Mouse (Mus musculus) neural tube, embryonic 11.5 days (tissue): Measurements from ENCODE around the gene Olfr1314. TPM values are rescaled to one million over a fixed set of nuclear protein-coding genes. Genes with fewer than 3 reads are reported as not detected.

Experiments used
- ATAC-seq: fragments of 200-750 bp; cut with Nextera tagmentation; 2 replicates; pipeline ENCODE4 v1.8.0; 2017; ENCODE audit warnings: moderate number of reproducible peaks, mild to moderate bottlenecking, moderate TSS enrichment, moderate library complexity; ENCODE audit not compliant: insufficient read depth, low FRiP score, low TSS enrichment
- DNase-seq: peaks from one replicate; pipeline ENCODE4 v3.0.0-alpha.2; 2015; ENCODE audit warnings: low spot score
- H3K27ac ChIP-seq: fragments of 300-500 bp; sonication (generic); 2 replicates; pipeline ENCODE4 v1.5.1; 2014; ENCODE audit warnings: low read depth, mild to moderate bottlenecking, low read length
- H3K27me3 ChIP-seq: fragments of 300-500 bp; sonication (generic); 2 replicates; pipeline ENCODE4 v1.6.1; 2014; ENCODE audit warnings: mild to moderate bottlenecking, low read length, mixed read lengths; ENCODE audit not compliant: control insufficient read depth, insufficient read depth
- H3K36me3 ChIP-seq: fragments of 300-500 bp; sonication (generic); 2 replicates; pipeline ENCODE4 v1.6.1; 2014; ENCODE audit warnings: mild to moderate bottlenecking, low read length, moderate library complexity, mixed read lengths; ENCODE audit not compliant: control insufficient read depth, insufficient read depth
- H3K4me1 ChIP-seq: fragments of 300-500 bp; sonication (generic); 2 replicates; pipeline ENCODE4 v1.6.1; 2014; ENCODE audit warnings: low read length, mixed read lengths; ENCODE audit not compliant: control insufficient read depth, insufficient read depth
- H3K4me2 ChIP-seq: fragments of 300-500 bp; sonication (generic); 2 replicates; pipeline ENCODE4 v1.6.1; 2014; ENCODE audit warnings: low read depth, mild to moderate bottlenecking, moderate library complexity
- H3K4me3 ChIP-seq: fragments of 300-500 bp; sonication (generic); 2 replicates; pipeline ENCODE4 v1.5.1; 2014; ENCODE audit warnings: low read depth, low read length
- H3K9ac ChIP-seq: fragments of 300-500 bp; sonication (generic); 2 replicates; pipeline ENCODE4 v1.6.1; 2014; ENCODE audit warnings: mild to moderate bottlenecking, low read length
- H3K9me3 ChIP-seq: fragments of 300-500 bp; sonication (generic); 2 replicates; pipeline ENCODE4 v1.6.1; 2016; ENCODE audit warnings: low read length; ENCODE audit not compliant: control insufficient read depth
- WGBS: fragments of 180-500 bp; shearing (Covaris S2); extraction: QIAGEN DNeasy Blood & Tissue Kit; methylation state at CpG from one replicate; pipeline ENCODE4 v1.1.7; 2014; 5-methylcytosine and 5-hydroxymethylcytosine counted together
- polyA plus RNA-seq: library from polyadenylated mRNA; unstranded; fragments of >200 nt; fragmentation: Nextera tagmentation; extraction: Ambion mirVana; gene quantifications from 2 replicates; pipeline ENCODE4 v1.2.1, GENCODE M21; 2014

The Olfr1314 gene
- polyA plus RNA-seq, result not detected in 2 replicates

DNA sequence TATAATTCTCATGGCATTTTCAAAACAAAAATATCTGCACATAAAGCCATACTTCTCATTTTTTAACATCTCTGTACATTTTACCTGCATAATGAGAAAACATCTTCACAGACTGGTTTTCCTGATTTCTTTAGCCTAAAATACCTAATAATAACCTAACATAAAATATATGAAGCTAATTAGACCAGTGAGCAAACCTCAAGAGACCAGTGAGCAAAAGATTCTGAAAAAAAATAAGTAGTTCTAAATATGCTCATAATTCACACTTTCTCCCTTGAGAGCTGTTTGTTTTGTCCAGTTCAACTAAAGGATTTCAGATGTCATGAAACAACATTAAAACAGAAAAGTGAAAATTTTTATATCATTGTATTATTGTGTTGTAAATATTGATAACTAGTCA is at the start of gene Olfr1314:
Gene Olfr1314, minus strand, starts transcription at position 101 of the 400 bp plus-strand sequence.
- ATAC-seq (no peak), DNase-seq (no peak)
- Histone ChIP-seq H3K27me3 (no peaks in the 10 kb centered on the region), H3K4me3 (no peak within 1 kb of the TSS), H3K27ac (no peak within 1 kb of the TSS), H3K4me1 (no peaks in the 10 kb centered on the region), H3K4me2 (no peak within 1 kb of the TSS), H3K9me3 (no peaks in the 10 kb centered on the region), H3K36me3 (no peaks in the 10 kb centered on the region), H3K9ac (no peak within 1 kb of the TSS)

DNA sequence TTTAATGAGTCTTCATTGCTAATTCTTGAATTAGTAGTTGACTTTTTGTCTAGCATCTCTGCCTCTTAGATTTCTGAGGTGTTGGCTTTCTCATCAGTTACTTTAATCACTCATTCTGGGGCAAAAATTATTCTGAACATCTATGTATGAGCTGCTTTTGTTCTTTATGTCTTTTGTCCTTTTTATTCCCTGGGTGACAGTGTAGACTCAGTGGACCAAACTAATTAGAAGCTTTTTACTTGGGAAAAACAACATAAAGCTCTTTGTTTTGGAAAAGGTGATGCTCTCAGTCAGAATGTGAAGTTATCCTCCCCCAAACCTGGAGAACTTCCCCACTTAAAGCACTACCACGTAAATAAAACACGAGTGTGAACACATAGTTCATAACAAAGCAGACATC is 43.4 kb upstream of the Olfr1314 start, which contains the start of gene Olfr1317:
Gene Olfr1317, plus strand, starts transcription at position 301 of the 400 bp plus-strand sequence.
- Histone ChIP-seq H3K36me3 (no peaks in the 10 kb centered on the region), H3K4me1 (no peaks in the 10 kb centered on the region)

DNA sequence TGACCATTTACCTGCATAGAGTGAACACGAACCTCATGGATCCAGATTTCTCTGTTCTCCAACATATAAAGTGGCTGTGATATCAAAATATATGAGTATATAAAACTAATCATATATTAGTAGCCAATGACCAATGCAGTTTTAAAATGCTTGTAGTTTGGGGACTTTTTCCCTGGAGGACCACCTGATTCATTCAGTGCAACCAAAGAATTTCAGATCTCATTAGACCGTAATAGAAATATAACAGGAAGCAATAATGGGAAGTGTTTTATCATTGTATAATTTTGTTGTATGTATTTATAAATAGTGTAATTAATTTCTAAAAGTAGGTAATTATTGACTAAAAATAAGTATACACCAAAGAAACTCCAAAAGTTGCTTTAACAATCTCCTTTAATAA is 38.3 kb upstream of the Olfr1314 start, which contains the start of gene Olfr1316:
Gene Olfr1316, minus strand, starts transcription at position 101 of the 400 bp plus-strand sequence.
- Histone ChIP-seq H3K4me3 (no peak within 1 kb of the TSS), H3K4me1 (no peaks in the 10 kb centered on the region), H3K9me3 (no peaks in the 10 kb centered on the region), H3K27ac (no peak within 1 kb of the TSS), H3K4me2 (no peak within 1 kb of the TSS), H3K27me3 (no peaks in the 10 kb centered on the region), H3K9ac (no peak within 1 kb of the TSS), H3K36me3 (no peaks in the 10 kb centered on the region)
- DNase-seq, result no peak
- 87% methylated on average over 2 of the region's 2 CpGs for WGBS
- ATAC-seq, result no peak

More for the DNA sequence above, 43.4 kb upstream of the Olfr1314 start, which contains the start of gene Olfr1317:
- Histone ChIP-seq H3K27me3 (no peaks in the 10 kb centered on the region), H3K27ac (no peak within 1 kb of the TSS), H3K9ac (no peak within 1 kb of the TSS), H3K4me2 (no peak within 1 kb of the TSS), H3K4me3 (no peak within 1 kb of the TSS), H3K9me3 (no peaks in the 10 kb centered on the region)
- ATAC-seq (no peak), DNase-seq (no peak)
- WGBS, result 69% methylated on average over 2 of the region's 2 CpGs

DNA sequence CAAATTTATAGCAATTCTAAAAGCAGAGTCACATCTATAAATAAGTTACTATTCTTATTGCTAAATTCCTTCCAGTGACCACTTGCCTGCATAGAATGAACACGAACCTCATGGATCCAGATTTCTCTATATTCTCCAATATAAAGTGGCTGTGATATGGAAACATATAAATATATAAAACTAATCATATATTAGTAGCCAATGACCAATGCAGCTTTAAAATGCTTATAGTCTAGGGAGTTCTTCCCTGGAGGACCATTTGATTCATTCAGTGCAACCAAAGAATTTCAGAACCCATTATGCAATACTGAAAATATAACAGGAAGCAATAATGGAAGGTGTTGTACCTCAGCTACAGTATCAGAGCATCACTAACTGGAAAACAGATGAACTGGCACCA is 18.8 kb upstream of the Olfr1314 start, which contains the start of gene Olfr1315-ps1:
Gene Olfr1315-ps1, minus strand, starts transcription at position 101 of the 400 bp plus-strand sequence.
- Histone ChIP-seq H3K36me3 (no peaks in the 10 kb centered on the region), H3K27me3 (no peaks in the 10 kb centered on the region), H3K4me2 (no peak within 1 kb of the TSS), H3K9ac (no peak within 1 kb of the TSS), H3K27ac (no peak within 1 kb of the TSS), H3K9me3 (no peaks in the 10 kb centered on the region), H3K4me3 (no peak within 1 kb of the TSS), H3K4me1 (no peaks in the 10 kb centered on the region)
- 80% methylated on average over 1 of the region's 1 CpGs for WGBS
- no peak for ATAC-seq
- DNase-seq, result no peak

DNA sequence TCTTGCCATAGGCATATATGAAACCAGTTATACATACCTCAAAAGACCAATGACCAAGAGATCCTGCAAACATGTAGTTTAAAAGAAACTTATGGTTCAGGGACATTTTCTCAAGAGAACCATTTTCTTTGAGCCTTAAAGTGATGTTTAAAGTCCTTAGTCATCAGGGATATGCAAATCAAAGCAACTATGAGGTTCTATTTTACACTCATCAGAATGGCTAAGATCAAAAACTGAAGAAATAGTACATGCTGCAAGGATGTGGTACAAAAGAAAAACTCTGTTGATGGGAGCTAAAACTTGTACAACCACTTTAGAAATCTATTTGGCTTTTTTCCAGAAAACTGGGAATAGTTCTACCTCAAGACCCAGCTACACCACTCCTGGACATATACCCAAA is 18.8 kb downstream of the Olfr1314 start, which contains the start of gene Olfr1313:
Gene Olfr1313, minus strand, starts transcription at position 101 of the 400 bp plus-strand sequence.
- Histone ChIP-seq H3K9me3 (no peaks in the 10 kb centered on the region), H3K4me2 (no peak within 1 kb of the TSS), H3K27ac (no peak within 1 kb of the TSS), H3K4me3 (no peak within 1 kb of the TSS), H3K36me3 (no peaks in the 10 kb centered on the region), H3K9ac (no peak within 1 kb of the TSS), H3K4me1 (no peaks in the 10 kb centered on the region), H3K27me3 (no peaks in the 10 kb centered on the region)
- ATAC-seq (no peak), DNase-seq (no peak)

DNA sequence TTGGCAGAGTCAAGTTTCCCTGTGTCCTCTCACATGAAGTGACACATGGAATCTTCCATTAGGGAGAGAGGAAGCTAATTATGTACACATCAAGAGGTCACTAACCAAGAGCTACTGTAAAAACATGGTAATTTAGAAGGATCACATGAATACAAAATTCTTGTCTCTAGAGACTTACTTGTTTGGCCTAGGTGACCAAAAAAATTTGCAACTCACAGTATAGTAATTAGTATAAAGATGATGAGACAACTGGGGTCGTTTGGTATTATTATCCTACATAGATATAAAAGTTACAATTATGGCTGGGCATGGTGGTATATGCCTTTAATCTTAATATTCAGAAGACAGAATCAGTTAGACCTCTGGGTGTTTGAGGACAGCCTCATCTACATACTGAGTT is 46.4 kb downstream of the Olfr1314 start, which contains the start of gene Olfr1312:
Gene Olfr1312, minus strand, starts transcription at position 101 of the 400 bp plus-strand sequence.
- Histone ChIP-seq H3K27ac (no peak within 1 kb of the TSS), H3K9me3 (no peaks in the 10 kb centered on the region), H3K9ac (no peak within 1 kb of the TSS), H3K4me1 (no peaks in the 10 kb centered on the region), H3K4me2 (no peak within 1 kb of the TSS), H3K4me3 (no peak within 1 kb of the TSS), H3K36me3 (no peaks in the 10 kb centered on the region), H3K27me3 (no peaks in the 10 kb centered on the region)
- no peak; the same call in 1 of the 2 replicates for ATAC-seq
- DNase-seq, result no peak
- 55% methylated on average over 1 of the region's 1 CpGs for WGBS

Other genes with a start within 250 kb of the Olfr1314 start
- gene Olfr1305, start 219.6 kb downstream of the Olfr1314 start, polyA plus RNA-seq, result not detected in 2 replicates
- gene Olfr1306, start 180.5 kb downstream of the Olfr1314 start, polyA plus RNA-seq, result not detected in 2 replicates
- not detected in 2 replicates for gene Olfr1307, start 147.3 kb downstream of the Olfr1314 start, polyA plus RNA-seq
- gene Olfr1308, start 131.8 kb downstream of the Olfr1314 start, polyA plus RNA-seq, result not detected in 2 replicates
- gene Olfr1309, start 106.5 kb downstream of the Olfr1314 start, polyA plus RNA-seq, result not detected in 2 replicates
- not detected in 2 replicates for gene Olfr1310, start 84.1 kb downstream of the Olfr1314 start, polyA plus RNA-seq
- gene Olfr1311, start 72.4 kb downstream of the Olfr1314 start, polyA plus RNA-seq, result not detected in 2 replicates
- gene Olfr1312, start 46.5 kb downstream of the Olfr1314 start, polyA plus RNA-seq, result not detected in 2 replicates
- gene Olfr1313, start 18.9 kb downstream of the Olfr1314 start, polyA plus RNA-seq, result not detected in 2 replicates
- not detected in 2 replicates for gene Olfr1315-ps1, start 18.7 kb upstream of the Olfr1314 start, polyA plus RNA-seq
- gene Olfr1316, start 38.2 kb upstream of the Olfr1314 start, polyA plus RNA-seq, result not detected in 2 replicates
- not detected in 2 replicates for gene Olfr1317, start 43.5 kb upstream of the Olfr1314 start, polyA plus RNA-seq
- gene Olfr1318, start 57.4 kb upstream of the Olfr1314 start, polyA plus RNA-seq, result not detected in 2 replicates
- gene Lpcat4, start 142.7 kb upstream of the Olfr1314 start, polyA plus RNA-seq, result 9.7 and 12.8 TPM in 2 replicates
- gene Nutm1, start 162.5 kb upstream of the Olfr1314 start, polyA plus RNA-seq, result not detected in 2 replicates
- 167 and 171 TPM in 2 replicates for gene Nop10, start 165.1 kb upstream of the Olfr1314 start, polyA plus RNA-seq
- gene Slc12a6, start 169.0 kb upstream of the Olfr1314 start, polyA plus RNA-seq, result 15.3 and 15.4 TPM in 2 replicates
- not detected in 2 replicates for gene Gm21985, start 169.5 kb upstream of the Olfr1314 start, polyA plus RNA-seq